Mouse (Mus musculus): ENCODE data around the gene Atxn1.

DNA sequence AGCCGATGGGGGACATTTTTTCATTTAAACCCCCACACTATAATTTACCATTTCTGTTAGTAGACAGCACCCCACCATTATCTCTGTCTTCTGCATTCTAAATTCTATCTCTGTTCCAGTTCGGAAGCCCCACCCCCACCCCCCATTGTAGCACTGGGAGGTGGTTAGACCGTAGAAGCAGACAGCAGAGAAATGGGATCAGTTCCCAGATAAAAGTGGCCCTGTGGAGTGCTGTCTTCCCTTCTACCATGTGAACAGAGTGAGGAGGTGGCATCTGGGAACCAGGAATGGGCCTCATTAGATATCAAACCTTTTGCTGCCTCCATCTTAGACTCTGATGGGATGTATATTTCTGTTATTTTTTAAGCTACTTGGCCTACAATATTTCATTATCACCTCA is 353.3 kb downstream of the Atxn1 start:
- TF ChIP-seq CTCF (IDR thresholded peaks at IDR 0.05): no peak
- TF ChIP-seq EP300 (IDR thresholded peaks at IDR 0.05): no peak

All from lung, postnatal 0 days (tissue).